Mouse (Mus musculus): Measurements from ENCODE around the gene Acbd6. TPM values are rescaled to one million over a fixed set of nuclear protein-coding genes. Genes with fewer than 3 reads are reported as not detected.

Acbd6 gene
- polyA plus RNA-seq, 1 experiment from 2014 or later = 88.0 TPM

DNA sequence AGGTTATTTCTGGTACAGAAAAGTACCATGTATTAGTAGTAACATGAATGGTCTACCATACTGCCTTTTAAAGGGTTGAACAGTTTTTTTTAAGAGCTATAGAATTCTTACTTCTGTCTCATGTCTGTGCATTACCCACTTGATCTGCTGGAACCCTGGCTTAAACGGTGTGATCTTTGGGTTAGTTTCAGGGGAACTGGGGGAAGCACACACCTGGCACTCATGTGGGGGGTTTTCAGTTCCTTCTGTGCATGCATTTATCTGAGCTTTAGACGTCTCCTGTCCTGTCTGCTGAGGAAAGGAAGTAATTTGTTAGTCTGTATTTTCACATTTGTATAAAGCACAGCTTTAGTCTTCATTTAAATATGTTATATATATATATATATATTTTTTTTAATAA, 19.4 kb downstream of the Acbd6 start:
- Histone ChIP-seq H3K9me3 (ENCODE audit: low read depth, low read length) (no peaks in the 10 kb centered on the region), H3K9ac (no peak overlapping the region), H3K4me1 (ENCODE audit: insufficient read depth) (no peaks in the 10 kb centered on the region), H3K36me3 (ENCODE audit: insufficient read depth) (peaks cover 4% of the 10 kb centered on the region; the same call in 1 of the 2 replicates), H3K27ac (ENCODE audit: low read depth) (no peak overlapping the region), H3K27me3 (ENCODE audit: insufficient read depth, low read length) (no peaks in the 10 kb centered on the region), H3K4me3 (ENCODE audit: low read depth, low read length) (no peak overlapping the region), H3K4me2 (no peak overlapping the region)
- TF ChIP-seq CTCF (IDR thresholded peaks at IDR 0.05; ENCODE audit: low read depth) = no peak
- DNase-seq (no peak), ATAC-seq (ENCODE audit: insufficient read depth) (no peak)
- 63% methylated on average over 2 of the region's 2 CpGs for WGBS

DNA sequence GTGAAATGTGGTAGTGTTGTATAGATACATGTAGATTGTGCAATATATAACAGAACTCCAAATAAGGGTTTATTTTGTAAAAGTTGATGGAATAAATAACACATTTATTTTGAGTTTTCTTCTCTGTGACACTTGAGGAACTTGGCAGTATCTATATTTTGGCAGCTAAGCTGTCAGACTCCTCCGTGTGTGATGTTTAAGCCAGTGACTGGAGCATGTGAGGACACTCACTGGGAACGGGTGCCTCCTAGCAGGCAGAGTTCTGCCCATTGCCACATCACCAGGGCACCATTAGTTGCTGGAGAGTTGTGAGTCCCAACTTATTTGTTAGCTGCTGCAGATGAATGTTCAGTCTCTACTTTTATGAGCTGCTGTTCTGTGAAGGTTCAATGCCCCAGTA, 30.0 kb downstream of the Acbd6 start:
- Histone ChIP-seq H3K9ac (no peak overlapping the region), H3K4me2 (no peak overlapping the region), H3K4me3 (ENCODE audit: low read depth, low read length) (no peak overlapping the region), H3K27ac (ENCODE audit: low read depth) (no peak overlapping the region), H3K27me3 (ENCODE audit: insufficient read depth, low read length) (no peaks in the 10 kb centered on the region), H3K36me3 (ENCODE audit: insufficient read depth) (no peaks in the 10 kb centered on the region), H3K9me3 (ENCODE audit: low read depth, low read length) (no peaks in the 10 kb centered on the region), H3K4me1 (ENCODE audit: insufficient read depth) (no peaks in the 10 kb centered on the region)
- no peak for TF ChIP-seq CTCF (IDR thresholded peaks at IDR 0.05; ENCODE audit: low read depth)
- 83% methylated on average over 2 of the region's 2 CpGs for WGBS
- no peak for DNase-seq
- no peak for ATAC-seq (ENCODE audit: insufficient read depth)

DNA sequence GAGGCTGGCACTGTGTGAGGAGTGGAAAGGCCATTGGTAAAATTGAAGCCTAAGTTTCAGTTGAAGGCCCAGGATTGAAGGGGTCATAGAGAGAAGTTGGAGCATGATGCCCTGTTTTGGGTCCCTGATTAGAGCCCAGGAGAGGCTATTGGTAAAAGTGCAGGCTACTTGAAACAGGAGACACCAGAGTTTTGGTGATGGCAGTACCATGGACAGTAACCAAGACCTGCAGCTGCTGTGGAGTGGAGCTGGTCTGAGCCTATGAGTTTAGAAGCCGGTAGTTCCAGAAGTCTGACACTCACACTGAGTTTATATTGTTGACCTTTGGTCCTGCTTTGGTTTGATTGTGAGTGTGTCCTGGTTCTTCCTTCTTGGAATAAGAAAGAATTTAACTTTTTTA, 36.2 kb downstream of the Acbd6 start:
- no peak overlapping the region for H3K9ac ChIP-seq
- 12% methylated on average over 1 of the region's 1 CpGs for WGBS
- DNase-seq (peak; percentile 65), ATAC-seq (ENCODE audit: insufficient read depth) (peak; percentile 49; the same call in 1 of the 2 replicates)
- TF ChIP-seq CTCF (IDR thresholded peaks at IDR 0.05; ENCODE audit: low read depth) = no peak
- H3K4me2 ChIP-seq = no peak overlapping the region
- no peak overlapping the region for H3K4me3 ChIP-seq (ENCODE audit: low read depth, low read length)
- no peaks in the 10 kb centered on the region for H3K27me3 ChIP-seq (ENCODE audit: insufficient read depth, low read length)
- H3K36me3 ChIP-seq (ENCODE audit: insufficient read depth) = no peaks in the 10 kb centered on the region
- H3K9me3 ChIP-seq (ENCODE audit: low read depth, low read length) = no peaks in the 10 kb centered on the region
- no peaks in the 10 kb centered on the region for H3K4me1 ChIP-seq (ENCODE audit: insufficient read depth)
- no peak overlapping the region for H3K27ac ChIP-seq (ENCODE audit: low read depth)

DNA sequence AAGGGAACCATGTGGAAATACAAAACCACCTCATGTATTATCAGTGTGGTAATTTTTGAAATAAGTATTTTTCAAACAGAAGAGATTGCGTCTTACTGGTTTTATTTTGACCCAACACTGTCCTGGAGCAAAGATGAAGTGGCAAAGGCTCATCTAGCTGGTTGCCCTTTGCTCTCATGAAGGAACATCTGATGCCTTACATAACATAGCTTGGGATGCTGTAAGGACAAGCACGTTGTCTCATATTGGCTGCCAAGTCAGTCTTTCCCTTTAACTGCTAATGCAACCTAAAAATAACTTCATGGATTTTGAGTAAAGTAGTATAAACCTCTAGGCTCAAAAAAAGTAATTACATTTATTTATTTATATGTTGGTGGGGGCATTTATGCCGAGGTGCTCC, 38.7 kb downstream of the Acbd6 start:
- no peak overlapping the region for H3K27ac ChIP-seq (ENCODE audit: low read depth)
- H3K9ac ChIP-seq = no peak overlapping the region
- H3K4me2 ChIP-seq = no peak overlapping the region
- DNase-seq (no peak), ATAC-seq (ENCODE audit: insufficient read depth) (no peak)
- TF ChIP-seq CTCF (IDR thresholded peaks at IDR 0.05; ENCODE audit: low read depth) = no peak
- H3K4me3 ChIP-seq (ENCODE audit: low read depth, low read length) = no peak overlapping the region
- WGBS = 80% methylated on average over 3 of the region's 3 CpGs
- no peaks in the 10 kb centered on the region for H3K36me3 ChIP-seq (ENCODE audit: insufficient read depth)
- no peaks in the 10 kb centered on the region for H3K27me3 ChIP-seq (ENCODE audit: insufficient read depth, low read length)
- H3K9me3 ChIP-seq (ENCODE audit: low read depth, low read length) = no peaks in the 10 kb centered on the region
- H3K4me1 ChIP-seq (ENCODE audit: insufficient read depth) = no peaks in the 10 kb centered on the region

DNA sequence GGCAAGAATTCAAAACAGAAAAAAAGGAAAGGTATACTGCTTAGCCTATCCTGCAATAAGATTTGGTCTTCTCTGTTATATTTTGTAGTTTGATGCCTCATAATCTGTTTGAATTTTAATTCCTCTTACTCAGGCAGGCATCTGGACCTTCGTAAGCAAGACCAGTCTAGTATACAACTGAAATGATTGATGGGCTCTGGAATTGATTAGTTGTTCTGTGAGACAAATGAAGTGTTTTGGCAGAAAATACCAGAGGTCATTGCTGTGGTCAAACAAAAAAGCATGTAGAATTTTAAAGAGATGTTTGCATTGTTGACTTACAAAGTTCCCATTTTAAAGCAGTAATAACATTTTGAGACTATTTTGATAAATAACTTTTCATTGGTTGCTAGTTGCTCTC, 46.8 kb downstream of the Acbd6 start:
- peak; percentile 34 for DNase-seq

DNA sequence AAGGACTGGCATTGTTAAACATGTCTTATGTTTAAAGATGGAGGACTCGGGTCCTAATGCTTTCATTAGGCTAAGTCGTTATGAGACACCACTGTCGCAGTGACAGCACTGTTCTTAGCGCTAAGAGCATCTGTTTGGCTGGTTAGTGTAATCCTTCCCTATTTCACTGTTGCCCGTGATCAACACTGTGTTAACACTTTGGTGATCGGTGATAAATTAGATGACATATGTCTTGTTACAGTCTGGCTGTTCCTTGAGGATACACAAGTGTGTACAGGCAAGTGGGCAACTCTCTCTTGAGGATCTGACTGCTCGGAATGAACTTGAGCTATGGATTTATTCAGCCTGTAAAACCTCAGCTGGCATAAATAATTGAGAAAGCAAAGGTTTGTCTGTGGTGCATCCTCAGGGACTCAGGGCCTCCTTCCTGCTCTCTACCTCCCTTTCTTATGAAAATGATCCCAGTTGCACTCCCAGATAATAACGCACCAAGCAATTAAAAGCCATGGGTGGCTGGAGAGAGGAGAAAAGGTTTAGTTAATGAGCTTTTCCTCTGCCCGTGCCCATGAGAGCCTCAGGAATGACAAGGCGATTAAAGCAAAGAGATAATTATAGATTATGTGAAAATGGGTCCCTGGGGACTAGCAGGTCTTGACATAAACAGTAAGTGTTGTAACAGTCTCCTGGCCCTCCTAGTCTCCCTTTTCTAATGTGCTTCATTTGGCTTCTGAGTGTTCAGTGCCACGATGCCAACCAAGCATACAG, 47.7 kb downstream of the Acbd6 start:
- Histone ChIP-seq H3K4me2 (no peak overlapping the region), H3K9me3 (ENCODE audit: low read depth, low read length) (no peaks in the 10 kb centered on the region), H3K27ac (ENCODE audit: low read depth) (no peak overlapping the region), H3K4me3 (ENCODE audit: low read depth, low read length) (no peak overlapping the region), H3K36me3 (ENCODE audit: insufficient read depth) (no peaks in the 10 kb centered on the region), H3K9ac (no peak overlapping the region), H3K27me3 (ENCODE audit: insufficient read depth, low read length) (no peaks in the 10 kb centered on the region), H3K4me1 (ENCODE audit: insufficient read depth) (no peaks in the 10 kb centered on the region)
- ATAC-seq (ENCODE audit: insufficient read depth) = no peak
- DNase-seq = no peak
- WGBS = 38% methylated on average over 11 of the region's 11 CpGs
- no peak for TF ChIP-seq CTCF (IDR thresholded peaks at IDR 0.05; ENCODE audit: low read depth)

More for the DNA sequence above, 46.8 kb downstream of the Acbd6 start:
- no peak for TF ChIP-seq CTCF (IDR thresholded peaks at IDR 0.05; ENCODE audit: low read depth)
- ATAC-seq (ENCODE audit: insufficient read depth) = no peak
- H3K36me3 ChIP-seq (ENCODE audit: insufficient read depth) = no peaks in the 10 kb centered on the region
- H3K27ac ChIP-seq (ENCODE audit: low read depth) = no peak overlapping the region
- no peaks in the 10 kb centered on the region for H3K4me1 ChIP-seq (ENCODE audit: insufficient read depth)
- no peak overlapping the region for H3K9ac ChIP-seq
- no peaks in the 10 kb centered on the region for H3K27me3 ChIP-seq (ENCODE audit: insufficient read depth, low read length)
- no peaks in the 10 kb centered on the region for H3K9me3 ChIP-seq (ENCODE audit: low read depth, low read length)
- 37% methylated on average over 1 of the region's 1 CpGs for WGBS
- no peak overlapping the region for H3K4me2 ChIP-seq
- no peak overlapping the region for H3K4me3 ChIP-seq (ENCODE audit: low read depth, low read length)

DNA sequence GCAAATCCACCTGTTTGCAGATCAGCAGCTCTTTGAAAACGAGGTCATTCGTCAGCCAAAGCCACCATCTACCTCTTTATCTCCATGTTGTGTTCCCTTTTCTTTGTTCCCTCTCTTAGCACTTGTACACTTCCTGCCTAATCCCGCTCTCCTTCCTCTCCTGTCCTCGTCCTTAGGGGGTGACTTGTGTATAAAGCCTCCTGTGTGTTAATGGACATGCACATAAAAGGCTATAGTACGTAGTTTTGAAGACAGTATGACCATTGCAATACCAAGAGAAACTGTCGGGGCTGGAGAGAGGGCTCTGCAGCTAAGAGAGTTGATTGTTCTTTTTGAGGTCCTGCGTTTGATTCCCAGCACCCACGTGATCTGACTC, 48.2 kb downstream of the Acbd6 start:
- no peaks in the 10 kb centered on the region for H3K4me1 ChIP-seq (ENCODE audit: insufficient read depth)
- H3K27me3 ChIP-seq (ENCODE audit: insufficient read depth, low read length) = no peaks in the 10 kb centered on the region
- WGBS = 78% methylated on average over 8 of the region's 8 CpGs
- DNase-seq (no peak), ATAC-seq (ENCODE audit: insufficient read depth) (no peak)
- no peak overlapping the region for H3K4me2 ChIP-seq
- no peak for TF ChIP-seq CTCF (IDR thresholded peaks at IDR 0.05; ENCODE audit: low read depth)
- no peaks in the 10 kb centered on the region for H3K36me3 ChIP-seq (ENCODE audit: insufficient read depth)
- H3K4me3 ChIP-seq (ENCODE audit: low read depth, low read length) = no peak overlapping the region
- H3K27ac ChIP-seq (ENCODE audit: low read depth) = no peak overlapping the region
- no peak overlapping the region for H3K9ac ChIP-seq
- no peaks in the 10 kb centered on the region for H3K9me3 ChIP-seq (ENCODE audit: low read depth, low read length)

Data from lung, embryonic 14.5 days (tissue).